Mouse (Mus musculus): ENCODE data around the gene Sugct. TPM values are rescaled to one million over a fixed set of nuclear protein-coding genes. Genes with fewer than 3 reads are reported as not detected.

Sugct gene
- polyA plus RNA-seq, 1 experiment from 2014 or later, result 5.1 TPM

- under 1% methylated on average over 19 of the region's 25 CpGs for WGBS
- Histone ChIP-seq H3K9ac (peak overlapping the region; percentile 59), H3K36me3 (peaks cover 4% of the 10 kb centered on the region; the same call in 1 of the 2 replicates), H3K4me3 (replicated peaks) (peak overlapping the region; percentile 84), H3K4me2 (replicated peaks) (peak overlapping the region; percentile 62), H3K27me3 (no peaks in the 10 kb centered on the region), H3K27ac (replicated peaks) (peak overlapping the region; percentile 83), H3K9me3 (replicated peaks) (no peaks in the 10 kb centered on the region), H3K4me1 (0 out of 2 replicates have a peak, but pooled peaks cover 5% of the 10 kb centered on the region)
- peak; percentile 83 for ATAC-seq (ENCODE audit: insufficient number of reproducible peaks, low FRiP score, low TSS enrichment, low read depth)
These were observed 939 bp downstream of the Sugct start for GRCm38 (mm10) chr13:17694414-17694813.

GRCm38 (mm10) chr13:17693816-17694215 lies 1.5 kb downstream of the Sugct start:
- Histone ChIP-seq H3K36me3 (peaks cover 4% of the 10 kb centered on the region; the same call in 1 of the 2 replicates), H3K4me3 (replicated peaks) (peak overlapping the region; percentile 84)
- WGBS, result 52% methylated on average over 5 of the region's 5 CpGs

GRCm38 (mm10) chr13:17691436-17691835 lies 3.9 kb downstream of the Sugct start:
- H3K27ac ChIP-seq (replicated peaks), result no peak overlapping the region
- WGBS, result 58% methylated on average over 1 of the region's 1 CpGs

More at GRCm38 (mm10) chr13:17693816-17694215, 1.5 kb downstream of the Sugct start:
- ATAC-seq (ENCODE audit: insufficient number of reproducible peaks, low FRiP score, low TSS enrichment, low read depth), result no peak
- Histone ChIP-seq H3K9ac (no peak overlapping the region), H3K9me3 (replicated peaks) (no peaks in the 10 kb centered on the region), H3K4me1 (0 out of 2 replicates have a peak, but pooled peaks cover 5% of the 10 kb centered on the region), H3K4me2 (replicated peaks) (peak overlapping the region; percentile 62), H3K27me3 (no peaks in the 10 kb centered on the region), H3K27ac (replicated peaks) (no peak overlapping the region)

GRCm38 (mm10) chr13:17690686-17691085 lies 4.7 kb downstream of the Sugct start:
- Histone ChIP-seq H3K27me3 (no peaks in the 10 kb centered on the region), H3K36me3 (no peaks in the 10 kb centered on the region), H3K9ac (no peak overlapping the region), H3K4me2 (replicated peaks) (no peak overlapping the region), H3K27ac (replicated peaks) (no peak overlapping the region), H3K9me3 (replicated peaks) (no peaks in the 10 kb centered on the region), H3K4me3 (replicated peaks) (no peak overlapping the region), H3K4me1 (0 out of 2 replicates have a peak, but pooled peaks cover 3% of the 10 kb centered on the region)
- no peak for ATAC-seq (ENCODE audit: insufficient number of reproducible peaks, low FRiP score, low TSS enrichment, low read depth)

More at GRCm38 (mm10) chr13:17691436-17691835, 3.9 kb downstream of the Sugct start:
- Histone ChIP-seq H3K27me3 (no peaks in the 10 kb centered on the region), H3K9ac (no peak overlapping the region), H3K4me2 (replicated peaks) (no peak overlapping the region), H3K9me3 (replicated peaks) (no peaks in the 10 kb centered on the region), H3K4me3 (replicated peaks) (no peak overlapping the region), H3K4me1 (0 out of 2 replicates have a peak, but pooled peaks cover 3% of the 10 kb centered on the region), H3K36me3 (no peaks in the 10 kb centered on the region)
- no peak for ATAC-seq (ENCODE audit: insufficient number of reproducible peaks, low FRiP score, low TSS enrichment, low read depth)

GRCm38 (mm10) chr13:17689461-17689860 lies 5.9 kb downstream of the Sugct start:
- Histone ChIP-seq H3K4me1 (0 out of 2 replicates have a peak, but pooled peaks cover 3% of the 10 kb centered on the region), H3K27me3 (no peaks in the 10 kb centered on the region), H3K36me3 (no peaks in the 10 kb centered on the region), H3K4me3 (replicated peaks) (no peak overlapping the region), H3K27ac (replicated peaks) (no peak overlapping the region), H3K4me2 (replicated peaks) (no peak overlapping the region), H3K9ac (no peak overlapping the region), H3K9me3 (replicated peaks) (no peaks in the 10 kb centered on the region)
- ATAC-seq (ENCODE audit: insufficient number of reproducible peaks, low FRiP score, low TSS enrichment, low read depth), result no peak

- Histone ChIP-seq H3K9ac (no peak overlapping the region), H3K27ac (replicated peaks) (no peak overlapping the region), H3K4me2 (replicated peaks) (no peak overlapping the region), H3K4me1 (no peaks in the 10 kb centered on the region), H3K4me3 (replicated peaks) (no peak overlapping the region), H3K36me3 (no peaks in the 10 kb centered on the region), H3K9me3 (replicated peaks) (no peaks in the 10 kb centered on the region), H3K27me3 (no peaks in the 10 kb centered on the region)
- WGBS, result 68% methylated on average over 1 of the region's 1 CpGs
- no peak for ATAC-seq (ENCODE audit: insufficient number of reproducible peaks, low FRiP score, low TSS enrichment, low read depth)
These were observed 24.2 kb downstream of the Sugct start for GRCm38 (mm10) chr13:17671122-17671521.

- H3K9ac ChIP-seq, result no peak overlapping the region
- no peaks in the 10 kb centered on the region for H3K4me1 ChIP-seq
- no peak overlapping the region for H3K27ac ChIP-seq (replicated peaks)
- no peaks in the 10 kb centered on the region for H3K36me3 ChIP-seq
- no peaks in the 10 kb centered on the region for H3K27me3 ChIP-seq
- H3K9me3 ChIP-seq (replicated peaks), result no peaks in the 10 kb centered on the region
- WGBS, result 90% methylated on average over 1 of the region's 1 CpGs
- no peak overlapping the region for H3K4me3 ChIP-seq (replicated peaks)
- ATAC-seq (ENCODE audit: insufficient number of reproducible peaks, low FRiP score, low TSS enrichment, low read depth), result no peak
- H3K4me2 ChIP-seq (replicated peaks), result no peak overlapping the region
These were observed 28.0 kb downstream of the Sugct start for GRCm38 (mm10) chr13:17667380-17667779.

GRCm38 (mm10) chr13:17642294-17642693 lies 53.1 kb downstream of the Sugct start:
- 43% methylated on average over 2 of the region's 2 CpGs for WGBS

GRCm38 (mm10) chr13:17638008-17638407 lies 57.3 kb downstream of the Sugct start:
- H3K4me3 ChIP-seq (replicated peaks), result no peak overlapping the region
- H3K9me3 ChIP-seq (replicated peaks), result no peaks in the 10 kb centered on the region
- H3K9ac ChIP-seq, result no peak overlapping the region
- no peak for ATAC-seq (ENCODE audit: insufficient number of reproducible peaks, low FRiP score, low TSS enrichment, low read depth)
- H3K4me2 ChIP-seq (replicated peaks), result no peak overlapping the region
- H3K4me1 ChIP-seq, result no peaks in the 10 kb centered on the region
- H3K36me3 ChIP-seq, result no peaks in the 10 kb centered on the region
- no peaks in the 10 kb centered on the region for H3K27me3 ChIP-seq
- H3K27ac ChIP-seq (replicated peaks), result no peak overlapping the region

More at GRCm38 (mm10) chr13:17642294-17642693, 53.1 kb downstream of the Sugct start:
- H3K27me3 ChIP-seq, result no peaks in the 10 kb centered on the region
- no peak overlapping the region for H3K4me2 ChIP-seq (replicated peaks)
- no peaks in the 10 kb centered on the region for H3K4me1 ChIP-seq
- ATAC-seq (ENCODE audit: insufficient number of reproducible peaks, low FRiP score, low TSS enrichment, low read depth), result no peak
- H3K4me3 ChIP-seq (replicated peaks), result no peak overlapping the region
- no peak overlapping the region for H3K9ac ChIP-seq
- no peaks in the 10 kb centered on the region for H3K36me3 ChIP-seq
- H3K9me3 ChIP-seq (replicated peaks), result no peaks in the 10 kb centered on the region
- H3K27ac ChIP-seq (replicated peaks), result no peak overlapping the region

GRCm38 (mm10) chr13:17627108-17627507 lies 68.2 kb downstream of the Sugct start:
- Histone ChIP-seq H3K4me2 (replicated peaks) (no peak overlapping the region), H3K9ac (no peak overlapping the region), H3K36me3 (no peaks in the 10 kb centered on the region), H3K9me3 (replicated peaks) (no peaks in the 10 kb centered on the region), H3K27ac (replicated peaks) (no peak overlapping the region), H3K4me1 (no peaks in the 10 kb centered on the region), H3K4me3 (replicated peaks) (no peak overlapping the region), H3K27me3 (no peaks in the 10 kb centered on the region)
- 88% methylated on average over 5 of the region's 5 CpGs for WGBS
- no peak for ATAC-seq (ENCODE audit: insufficient number of reproducible peaks, low FRiP score, low TSS enrichment, low read depth)

- ATAC-seq (ENCODE audit: insufficient number of reproducible peaks, low FRiP score, low TSS enrichment, low read depth), result no peak
These were observed 70.4 kb downstream of the Sugct start for GRCm38 (mm10) chr13:17624976-17625375.

GRCm38 (mm10) chr13:17606217-17606616 lies 89.1 kb downstream of the Sugct start:
- H3K36me3 ChIP-seq, result no peaks in the 10 kb centered on the region
- H3K4me2 ChIP-seq (replicated peaks), result no peak overlapping the region
- no peak overlapping the region for H3K9ac ChIP-seq
- ATAC-seq (ENCODE audit: insufficient number of reproducible peaks, low FRiP score, low TSS enrichment, low read depth), result no peak
- no peaks in the 10 kb centered on the region for H3K4me1 ChIP-seq
- H3K4me3 ChIP-seq (replicated peaks), result no peak overlapping the region
- H3K27me3 ChIP-seq, result no peaks in the 10 kb centered on the region
- H3K9me3 ChIP-seq (replicated peaks), result 0 out of 2 replicates have a peak, but pooled peaks cover 6% of the 10 kb centered on the region
- H3K27ac ChIP-seq (replicated peaks), result no peak overlapping the region
- 56% methylated on average over 1 of the region's 1 CpGs for WGBS

More at GRCm38 (mm10) chr13:17624976-17625375, 70.4 kb downstream of the Sugct start:
- H3K4me3 ChIP-seq (replicated peaks), result no peak overlapping the region
- H3K27me3 ChIP-seq, result no peaks in the 10 kb centered on the region
- H3K27ac ChIP-seq (replicated peaks), result no peak overlapping the region
- H3K36me3 ChIP-seq, result no peaks in the 10 kb centered on the region
- H3K9ac ChIP-seq, result no peak overlapping the region
- no peak overlapping the region for H3K4me2 ChIP-seq (replicated peaks)
- H3K9me3 ChIP-seq (replicated peaks), result no peaks in the 10 kb centered on the region
- H3K4me1 ChIP-seq, result no peaks in the 10 kb centered on the region

Measured in embryonic facial prominence, embryonic 15.5 days (tissue).